Mouse (Mus musculus): ENCODE data around the gene Atf6b. TPM values are rescaled to one million over a fixed set of nuclear protein-coding genes. Genes with fewer than 3 reads are reported as not detected.

Atf6b gene
- polyA plus RNA-seq, 1 experiment: 38.3 TPM

DNA sequence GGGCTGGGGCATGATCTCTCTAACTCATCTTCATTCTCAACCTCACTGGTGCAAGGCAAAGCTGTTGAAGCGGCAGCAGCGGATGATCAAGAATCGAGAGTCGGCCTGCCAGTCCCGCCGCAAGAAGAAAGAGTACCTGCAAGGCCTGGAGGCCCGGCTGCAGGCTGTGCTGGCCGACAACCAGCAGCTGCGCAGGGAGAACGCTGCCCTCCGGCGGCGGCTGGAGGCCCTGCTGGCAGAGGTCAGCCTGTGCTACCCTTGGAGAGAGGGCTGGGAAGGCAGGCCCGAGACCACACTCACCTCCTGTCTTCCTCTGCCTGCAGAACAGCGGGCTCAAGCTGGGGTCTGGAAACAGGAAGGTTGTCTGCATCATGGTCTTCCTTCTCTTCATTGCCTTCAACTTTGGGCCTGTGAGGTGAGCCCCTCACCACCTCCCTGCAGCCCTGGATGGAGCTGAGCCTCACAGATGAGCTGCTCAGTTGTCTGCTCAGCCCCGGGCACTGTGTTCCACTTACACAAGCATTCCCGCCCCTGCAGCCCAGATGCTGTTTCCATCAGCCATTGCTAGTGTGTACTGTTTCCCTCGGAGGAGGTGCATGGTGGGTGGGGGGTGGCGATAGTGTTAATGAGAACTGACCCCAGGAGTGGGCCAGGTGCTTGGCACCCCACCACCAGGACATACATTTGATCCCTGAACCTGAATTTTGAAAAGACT lies 4.7 kb downstream of the Atf6b start:
- H3K36me3 ChIP-seq (ENCODE audit: control insufficient read depth, insufficient read depth): peaks cover 7% of the 10 kb centered on the region

GRCm38 (mm10) chr17:34652546-34652945 lies 5.6 kb downstream of the Atf6b start:
- no peak overlapping the region for H3ac ChIP-seq (ENCODE audit: control insufficient read depth, insufficient read length, low read depth)

More for the DNA sequence above, 4.7 kb downstream of the Atf6b start:
- H3K4me3 ChIP-seq (ENCODE audit: insufficient read depth, poor library complexity, severe bottlenecking): no peak overlapping the region
- H3K79me3 ChIP-seq (ENCODE audit: low read depth): peaks cover 3% of the 10 kb centered on the region
- TF ChIP-seq CTCF (IDR thresholded peaks at IDR 0.05; ENCODE audit: control insufficient read depth, insufficient read depth, insufficient read length) (peak; percentile 65), MAX (IDR thresholded peaks at IDR 0.05) (no peak)
- no peak overlapping the region for H3ac ChIP-seq (ENCODE audit: control insufficient read depth, insufficient read length, low read depth)
- peaks cover 6% of the 10 kb centered on the region for H3K79me2 ChIP-seq (ENCODE audit: control insufficient read depth, insufficient read depth)
- no peaks in the 10 kb centered on the region for H3K27me3 ChIP-seq (ENCODE audit: control insufficient read depth, insufficient read depth, insufficient read length)

GRCm38 (mm10) chr17:34652985-34653384 lies 6.0 kb downstream of the Atf6b start:
- H3K27me3 ChIP-seq (ENCODE audit: control insufficient read depth, insufficient read depth, insufficient read length): peaks cover 4% of the 10 kb centered on the region
- peaks cover 4% of the 10 kb centered on the region for H3K79me2 ChIP-seq (ENCODE audit: control insufficient read depth, insufficient read depth)
- H3K79me3 ChIP-seq (ENCODE audit: low read depth): no peaks in the 10 kb centered on the region
- H3ac ChIP-seq (ENCODE audit: control insufficient read depth, insufficient read length, low read depth): no peak overlapping the region
- TF ChIP-seq MAX (IDR thresholded peaks at IDR 0.05): no peak
- no peak for TF ChIP-seq MYOG (IDR thresholded peaks at IDR 0.05; ENCODE audit: control insufficient read depth, extremely low read depth, insufficient read length)
- no peak for TF ChIP-seq FOSL1 (IDR thresholded peaks at IDR 0.05; ENCODE audit: insufficient read depth, low read length, poor library complexity, severe bottlenecking)
- no peak for TF ChIP-seq CTCF (IDR thresholded peaks at IDR 0.05; ENCODE audit: control insufficient read depth, insufficient read depth, insufficient read length)
- TF ChIP-seq CEBPB (IDR thresholded peaks at IDR 0.05; ENCODE audit: low read depth): no peak
- no peak for TF ChIP-seq MYOD1 (IDR thresholded peaks at IDR 0.05; ENCODE audit: control insufficient read depth, insufficient read length, low read depth)
- no peak for TF ChIP-seq USF1 (IDR thresholded peaks at IDR 0.05; ENCODE audit: low read depth)
- H3K4me3 ChIP-seq (ENCODE audit: insufficient read depth, poor library complexity, severe bottlenecking): no peak overlapping the region
- H3K36me3 ChIP-seq (ENCODE audit: control insufficient read depth, insufficient read depth): peaks cover 7% of the 10 kb centered on the region

More at GRCm38 (mm10) chr17:34652546-34652945, 5.6 kb downstream of the Atf6b start:
- H3K36me3 ChIP-seq (ENCODE audit: control insufficient read depth, insufficient read depth): peaks cover 7% of the 10 kb centered on the region
- TF ChIP-seq MYOD1 (IDR thresholded peaks at IDR 0.05; ENCODE audit: control insufficient read depth, insufficient read length, low read depth) (no peak), MAX (IDR thresholded peaks at IDR 0.05) (no peak), CTCF (IDR thresholded peaks at IDR 0.05; ENCODE audit: control insufficient read depth, insufficient read depth, insufficient read length) (no peak), MYOG (IDR thresholded peaks at IDR 0.05; ENCODE audit: control insufficient read depth, extremely low read depth, insufficient read length) (no peak), FOSL1 (IDR thresholded peaks at IDR 0.05; ENCODE audit: insufficient read depth, low read length, poor library complexity, severe bottlenecking) (no peak), CEBPB (IDR thresholded peaks at IDR 0.05; ENCODE audit: low read depth) (no peak), USF1 (IDR thresholded peaks at IDR 0.05; ENCODE audit: low read depth) (no peak)
- H3K27me3 ChIP-seq (ENCODE audit: control insufficient read depth, insufficient read depth, insufficient read length): peaks cover 4% of the 10 kb centered on the region
- H3K79me3 ChIP-seq (ENCODE audit: low read depth): peaks cover 2% of the 10 kb centered on the region
- peaks cover 6% of the 10 kb centered on the region for H3K79me2 ChIP-seq (ENCODE audit: control insufficient read depth, insufficient read depth)
- no peak overlapping the region for H3K4me3 ChIP-seq (ENCODE audit: insufficient read depth, poor library complexity, severe bottlenecking)

GRCm38 (mm10) chr17:34653746-34654285 lies 6.9 kb downstream of the Atf6b start:
- Histone ChIP-seq H3K79me3 (ENCODE audit: low read depth) (no peaks in the 10 kb centered on the region), H3K4me3 (ENCODE audit: insufficient read depth, poor library complexity, severe bottlenecking) (no peak overlapping the region), H3ac (ENCODE audit: control insufficient read depth, insufficient read length, low read depth) (no peak overlapping the region), H3K36me3 (ENCODE audit: control insufficient read depth, insufficient read depth) (peaks cover 7% of the 10 kb centered on the region), H3K27me3 (ENCODE audit: control insufficient read depth, insufficient read depth, insufficient read length) (peaks cover 4% of the 10 kb centered on the region), H3K79me2 (ENCODE audit: control insufficient read depth, insufficient read depth) (no peaks in the 10 kb centered on the region)
- no peak for TF ChIP-seq USF1 (IDR thresholded peaks at IDR 0.05; ENCODE audit: low read depth)
- no peak for TF ChIP-seq MYOG (IDR thresholded peaks at IDR 0.05; ENCODE audit: control insufficient read depth, extremely low read depth, insufficient read length)
- TF ChIP-seq MAX (IDR thresholded peaks at IDR 0.05): no peak
- no peak for TF ChIP-seq MYOD1 (IDR thresholded peaks at IDR 0.05; ENCODE audit: control insufficient read depth, insufficient read length, low read depth)
- no peak for TF ChIP-seq CTCF (IDR thresholded peaks at IDR 0.05; ENCODE audit: control insufficient read depth, insufficient read depth, insufficient read length)
- no peak for TF ChIP-seq CEBPB (IDR thresholded peaks at IDR 0.05; ENCODE audit: low read depth)
- TF ChIP-seq FOSL1 (IDR thresholded peaks at IDR 0.05; ENCODE audit: insufficient read depth, low read length, poor library complexity, severe bottlenecking): no peak

DNA sequence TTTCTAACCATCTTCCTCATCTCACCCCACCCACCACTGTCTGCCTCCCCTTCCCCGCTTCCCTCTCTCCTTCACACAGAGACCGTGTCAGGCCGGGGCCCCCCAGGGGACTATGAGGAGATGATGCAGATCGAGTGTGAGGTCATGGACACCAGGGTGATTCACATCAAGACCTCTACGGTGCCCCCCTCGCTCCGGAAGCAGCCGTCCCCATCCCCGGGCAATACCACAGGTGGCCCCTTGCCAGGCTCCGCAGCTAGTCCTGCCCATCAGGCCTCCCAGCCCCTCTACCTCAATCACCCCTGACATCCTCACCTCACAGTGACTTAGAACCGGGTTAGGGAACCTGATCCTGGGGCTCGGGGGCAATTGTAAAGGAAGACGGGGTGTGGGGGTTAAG lies 7.4 kb downstream of the Atf6b start:
- Histone ChIP-seq H3ac (ENCODE audit: control insufficient read depth, insufficient read length, low read depth) (no peak overlapping the region), H3K36me3 (ENCODE audit: control insufficient read depth, insufficient read depth) (peaks cover 7% of the 10 kb centered on the region), H3K27me3 (ENCODE audit: control insufficient read depth, insufficient read depth, insufficient read length) (peaks cover 10% of the 10 kb centered on the region), H3K79me3 (ENCODE audit: low read depth) (no peaks in the 10 kb centered on the region), H3K79me2 (ENCODE audit: control insufficient read depth, insufficient read depth) (no peaks in the 10 kb centered on the region), H3K4me3 (ENCODE audit: insufficient read depth, poor library complexity, severe bottlenecking) (no peak overlapping the region)
- no peak for TF ChIP-seq MYOD1 (IDR thresholded peaks at IDR 0.05; ENCODE audit: control insufficient read depth, insufficient read length, low read depth)
- TF ChIP-seq USF1 (IDR thresholded peaks at IDR 0.05; ENCODE audit: low read depth): no peak
- TF ChIP-seq MAX (IDR thresholded peaks at IDR 0.05): no peak
- TF ChIP-seq MYOG (IDR thresholded peaks at IDR 0.05; ENCODE audit: control insufficient read depth, extremely low read depth, insufficient read length): no peak
- no peak for TF ChIP-seq CEBPB (IDR thresholded peaks at IDR 0.05; ENCODE audit: low read depth)
- no peak for TF ChIP-seq FOSL1 (IDR thresholded peaks at IDR 0.05; ENCODE audit: insufficient read depth, low read length, poor library complexity, severe bottlenecking)
- TF ChIP-seq CTCF (IDR thresholded peaks at IDR 0.05; ENCODE audit: control insufficient read depth, insufficient read depth, insufficient read length): no peak
